Mouse (Mus musculus) lung, postnatal 14 days (tissue): ENCODE measurements around the gene Slc22a23.

Source experiments
- DNase-seq: peaks from one replicate; pipeline ENCODE4 v3.0.0; 2021

Slc22a23 gene

GRCm38 (mm10) chr13:34299351-34300333, 45.3 kb downstream of the Slc22a23 start:
- DNase-seq: no peak

GRCm38 (mm10) chr13:34298674-34299073, 46.3 kb downstream of the Slc22a23 start:
- DNase-seq: peak; percentile 68

- no peak for DNase-seq
Measured at GRCm38 (mm10) chr13:34298061-34298460, 46.9 kb downstream of the Slc22a23 start.

GRCm38 (mm10) chr13:34295787-34296435, 49.1 kb downstream of the Slc22a23 start:
- DNase-seq: no peak

GRCm38 (mm10) chr13:34294212-34294611, 50.8 kb downstream of the Slc22a23 start:
- no peak for DNase-seq

- DNase-seq: peak; percentile 47
Measured at GRCm38 (mm10) chr13:34292042-34292441, 52.9 kb downstream of the Slc22a23 start.

GRCm38 (mm10) chr13:34290346-34290745, 54.6 kb downstream of the Slc22a23 start:
- DNase-seq: no peak

- no peak for DNase-seq
Measured at GRCm38 (mm10) chr13:34289567-34289966, 55.4 kb downstream of the Slc22a23 start.

GRCm38 (mm10) chr13:34288129-34288528, 56.9 kb downstream of the Slc22a23 start:
- no peak for DNase-seq

- no peak for DNase-seq
Measured at GRCm38 (mm10) chr13:34287601-34288083, 57.3 kb downstream of the Slc22a23 start.

- no peak for DNase-seq
Measured at GRCm38 (mm10) chr13:34281360-34281759, 63.6 kb downstream of the Slc22a23 start.

GRCm38 (mm10) chr13:34278759-34279270, 66.2 kb downstream of the Slc22a23 start:
- DNase-seq: no peak

- no peak for DNase-seq
Measured at GRCm38 (mm10) chr13:34278288-34278701, 66.7 kb downstream of the Slc22a23 start.

- DNase-seq: no peak
Measured at GRCm38 (mm10) chr13:34277611-34278010, 67.4 kb downstream of the Slc22a23 start.

- no peak for DNase-seq
Measured at GRCm38 (mm10) chr13:34277001-34277400, 68.0 kb downstream of the Slc22a23 start.

- DNase-seq: no peak
Measured at GRCm38 (mm10) chr13:34274890-34275289, 70.1 kb downstream of the Slc22a23 start.

GRCm38 (mm10) chr13:34274417-34274816, 70.6 kb downstream of the Slc22a23 start:
- DNase-seq: no peak

GRCm38 (mm10) chr13:34272275-34273054, 72.5 kb downstream of the Slc22a23 start:
- DNase-seq: peak; percentile 73

- DNase-seq: no peak
Measured at GRCm38 (mm10) chr13:34271665-34272064, 73.3 kb downstream of the Slc22a23 start.

GRCm38 (mm10) chr13:34270886-34271602, 73.9 kb downstream of the Slc22a23 start:
- no peak for DNase-seq

- no peak for DNase-seq
Measured at GRCm38 (mm10) chr13:34269376-34269991, 75.5 kb downstream of the Slc22a23 start.
